Mouse (Mus musculus): ENCODE data around the gene Enc1.

Enc1 gene

GRCm38 (mm10) chr13:97250551-97251380, 9.9 kb downstream of the Enc1 start:
- DNase-seq (ENCODE audit: low read depth, low spot score) = no peak

GRCm38 (mm10) chr13:97251736-97252135, 10.8 kb downstream of the Enc1 start:
- no peak for DNase-seq (ENCODE audit: low read depth, low spot score)

GRCm38 (mm10) chr13:97252469-97252868, 11.6 kb downstream of the Enc1 start:
- DNase-seq (ENCODE audit: low read depth, low spot score) = peak; percentile 47

GRCm38 (mm10) chr13:97253418-97253981, 12.6 kb downstream of the Enc1 start:
- peak; percentile 59 for DNase-seq (ENCODE audit: low read depth, low spot score)

GRCm38 (mm10) chr13:97253994-97254393, 13.1 kb downstream of the Enc1 start:
- DNase-seq (ENCODE audit: low read depth, low spot score) = no peak

- DNase-seq (ENCODE audit: low read depth, low spot score) = no peak
These were observed 13.8 kb downstream of the Enc1 start for GRCm38 (mm10) chr13:97254564-97255164.

GRCm38 (mm10) chr13:97255976-97256848, 15.3 kb downstream of the Enc1 start:
- DNase-seq (ENCODE audit: low read depth, low spot score) = no peak

- no peak for DNase-seq (ENCODE audit: low read depth, low spot score)
These were observed 16.0 kb downstream of the Enc1 start for GRCm38 (mm10) chr13:97256849-97257379.

GRCm38 (mm10) chr13:97259271-97259670, 18.4 kb downstream of the Enc1 start:
- no peak for DNase-seq (ENCODE audit: low read depth, low spot score)

GRCm38 (mm10) chr13:97260456-97261180, 19.7 kb downstream of the Enc1 start:
- DNase-seq (ENCODE audit: low read depth, low spot score) = peak; percentile 92

GRCm38 (mm10) chr13:97261549-97261948, 20.6 kb downstream of the Enc1 start:
- DNase-seq (ENCODE audit: low read depth, low spot score) = peak; percentile 76

- DNase-seq (ENCODE audit: low read depth, low spot score) = no peak
These were observed 21.8 kb downstream of the Enc1 start for GRCm38 (mm10) chr13:97262676-97263075.

GRCm38 (mm10) chr13:97265534-97265933, 24.6 kb downstream of the Enc1 start:
- DNase-seq (ENCODE audit: low read depth, low spot score) = peak; percentile 48

- DNase-seq (ENCODE audit: low read depth, low spot score) = no peak
These were observed 29.8 kb downstream of the Enc1 start for GRCm38 (mm10) chr13:97270723-97271122.

GRCm38 (mm10) chr13:97271641-97272040, 30.7 kb downstream of the Enc1 start:
- no peak for DNase-seq (ENCODE audit: low read depth, low spot score)

- no peak for DNase-seq (ENCODE audit: low read depth, low spot score)
These were observed 33.9 kb downstream of the Enc1 start for GRCm38 (mm10) chr13:97274757-97275156.

GRCm38 (mm10) chr13:97275482-97275881, 34.6 kb downstream of the Enc1 start:
- no peak for DNase-seq (ENCODE audit: low read depth, low spot score)

- peak; percentile 62 for DNase-seq (ENCODE audit: low read depth, low spot score)
These were observed 41.4 kb downstream of the Enc1 start for GRCm38 (mm10) chr13:97282051-97282910.

- peak; percentile 97 for DNase-seq (ENCODE audit: low read depth, low spot score)
These were observed 42.0 kb downstream of the Enc1 start for GRCm38 (mm10) chr13:97282911-97283281.

- no peak for DNase-seq (ENCODE audit: low read depth, low spot score)
These were observed 46.1 kb downstream of the Enc1 start for GRCm38 (mm10) chr13:97287046-97287445.

Measured in ZHBTc4 (cell line).